Mouse (Mus musculus) T-cell, adult 2 months (primary cell): ENCODE measurements around the gene Cxcr5.

Experiments used
- DNase-seq: peaks from one replicate; pipeline ENCODE4 v3.0.0; 2022; ENCODE audit warnings: low spot score

Gene Cxcr5

DNA sequence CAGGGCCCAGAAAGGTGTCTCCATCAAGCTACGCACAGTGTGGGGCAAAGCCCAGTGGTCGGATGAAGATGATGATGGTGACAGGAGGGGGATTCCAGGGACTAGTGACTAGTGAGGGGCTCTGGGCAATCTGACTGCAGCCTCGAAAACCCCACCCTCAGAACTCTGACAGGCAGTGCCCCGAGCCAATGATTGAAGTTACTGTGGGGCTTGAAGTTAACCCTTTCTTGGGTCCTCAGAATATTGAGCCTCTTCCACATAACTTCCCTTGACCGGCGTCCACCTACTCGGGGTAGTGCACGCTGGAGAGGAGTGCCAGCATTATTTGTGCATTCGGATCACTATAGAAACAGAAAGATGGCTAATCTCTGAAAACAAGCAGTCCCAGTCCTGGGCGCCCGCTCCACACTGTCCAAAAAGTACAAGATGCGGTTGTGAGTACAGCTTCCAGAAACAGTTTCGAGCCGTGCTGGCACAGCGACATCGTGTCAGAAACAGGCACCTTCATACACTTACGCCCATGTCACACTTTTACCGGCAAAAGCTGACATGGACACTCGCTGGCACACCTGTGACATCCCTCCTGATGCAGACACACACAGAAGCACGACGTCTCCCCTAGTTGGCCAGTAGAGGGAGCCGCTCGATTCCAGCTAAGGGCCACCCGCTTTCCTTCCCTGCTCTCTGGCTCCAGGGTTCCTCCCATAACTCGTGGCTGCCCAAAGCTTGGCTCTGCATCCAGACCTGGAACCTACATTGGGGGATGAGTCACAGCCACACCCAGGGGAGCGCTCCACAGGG, 81.8 kb downstream of the Cxcr5 start:
- DNase-seq = peak; percentile 76

DNA sequence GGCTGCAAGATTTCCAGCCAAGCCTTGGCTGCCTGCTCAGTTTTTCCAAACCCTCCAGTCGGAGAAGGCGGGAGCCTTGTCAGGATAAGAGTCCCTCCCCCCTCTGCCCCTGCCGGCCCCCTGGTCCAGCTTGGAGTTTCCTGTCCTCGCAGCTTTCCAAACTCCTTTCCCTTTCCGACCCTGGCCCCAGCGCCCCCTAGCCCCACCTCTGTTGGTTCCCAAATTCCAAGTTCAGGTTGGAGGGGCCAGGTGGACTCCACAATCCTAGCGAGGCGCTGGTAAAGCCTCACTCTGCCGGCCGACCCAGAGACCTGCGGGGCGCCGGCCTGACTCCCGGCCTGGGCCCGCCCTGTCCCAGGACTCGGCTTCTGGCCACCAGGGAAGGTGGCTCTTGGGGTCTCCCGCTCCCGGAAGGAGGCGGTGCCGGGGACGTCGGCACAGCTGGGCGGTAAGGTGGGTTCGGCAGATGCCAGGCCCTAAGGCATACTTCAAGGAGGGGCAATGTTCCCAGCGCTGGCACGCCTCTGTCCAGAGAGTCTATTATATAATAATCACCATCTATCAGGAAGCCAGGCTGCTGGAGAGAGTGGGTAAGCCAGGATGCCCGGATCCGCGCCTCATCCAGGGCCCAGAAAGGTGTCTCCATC, 82.6 kb downstream of the Cxcr5 start:
- DNase-seq = no peak

DNA sequence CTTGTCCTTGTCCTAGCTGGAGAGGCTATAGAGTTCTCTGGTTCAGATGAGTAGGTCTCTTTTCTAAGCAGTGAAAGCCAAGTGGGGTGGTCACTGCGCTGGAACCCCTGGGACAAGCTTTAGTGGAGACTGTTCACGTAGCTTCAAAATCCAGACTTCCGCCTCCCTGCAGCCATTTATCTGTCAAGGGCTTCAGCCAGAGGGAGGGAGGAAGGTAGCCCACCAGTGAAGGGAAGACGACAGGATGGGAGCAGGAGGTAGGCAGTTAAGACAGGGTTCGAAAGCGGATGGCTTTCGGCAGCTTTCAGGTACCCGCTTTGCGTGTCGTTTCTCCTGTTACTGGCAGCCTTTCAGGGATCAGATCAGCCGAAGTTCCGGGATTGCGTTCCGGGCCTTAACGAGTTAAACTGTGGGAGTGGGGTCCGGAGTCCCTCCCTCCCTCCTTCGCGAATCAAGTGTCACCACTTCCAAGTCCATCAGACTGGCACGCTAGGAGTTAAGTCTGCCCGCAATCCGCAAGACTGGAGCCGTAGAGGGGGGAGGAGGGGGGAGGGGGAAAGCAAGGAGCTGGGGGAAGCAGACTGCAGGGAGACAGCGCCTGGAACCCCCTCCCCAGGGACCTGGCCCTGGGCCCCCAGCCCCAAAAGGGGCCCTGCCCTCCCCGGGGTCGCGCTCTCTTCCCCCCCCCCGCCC, 83.3 kb downstream of the Cxcr5 start:
- DNase-seq = no peak

GRCm38 (mm10) chr9:44477339-44478228, 84.1 kb downstream of the Cxcr5 start:
- DNase-seq = no peak

- no peak for DNase-seq
Observed at GRCm38 (mm10) chr9:44475936-44476335, 85.7 kb downstream of the Cxcr5 start.

DNA sequence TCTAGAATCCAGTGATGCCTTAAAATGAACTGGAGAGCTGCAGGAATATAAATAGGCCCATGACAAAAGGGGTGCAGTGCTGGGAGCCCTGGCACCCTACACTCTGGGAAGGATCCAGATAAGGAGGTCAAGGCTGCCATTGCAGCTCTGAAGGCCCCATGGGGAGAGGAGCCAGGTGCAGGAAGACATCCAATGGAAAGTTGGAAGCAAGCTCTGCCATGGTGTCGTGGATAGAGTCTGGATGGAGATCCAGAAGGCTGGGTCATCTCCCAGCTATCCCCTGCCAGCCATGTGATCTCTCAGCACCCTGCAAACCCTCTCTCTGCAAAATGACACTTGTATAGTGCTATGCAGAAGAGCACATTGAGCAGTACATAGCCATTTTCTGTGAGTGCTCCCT, 87.3 kb downstream of the Cxcr5 start:
- DNase-seq = no peak

DNA sequence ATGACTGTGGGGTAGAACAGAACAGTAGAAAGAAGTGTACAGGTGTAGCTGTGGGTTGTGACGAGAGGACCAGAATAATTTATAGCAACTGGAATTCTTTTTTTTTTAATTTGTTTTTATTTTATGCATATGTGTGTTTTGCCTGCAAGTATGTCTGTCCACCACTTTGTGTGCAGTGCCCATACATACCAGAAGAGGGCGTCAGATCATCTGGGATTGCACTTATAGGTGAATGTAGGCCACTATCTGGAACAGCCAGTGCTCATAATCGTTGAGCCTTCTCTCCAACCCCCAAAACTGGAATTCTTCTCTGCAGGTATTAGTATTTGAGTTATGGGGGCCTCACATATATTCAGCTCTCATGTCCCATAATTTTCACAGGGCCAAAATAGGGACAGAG, 88.5 kb downstream of the Cxcr5 start:
- no peak for DNase-seq

- no peak for DNase-seq
Observed at GRCm38 (mm10) chr9:44468800-44469199, 92.9 kb downstream of the Cxcr5 start.

DNA sequence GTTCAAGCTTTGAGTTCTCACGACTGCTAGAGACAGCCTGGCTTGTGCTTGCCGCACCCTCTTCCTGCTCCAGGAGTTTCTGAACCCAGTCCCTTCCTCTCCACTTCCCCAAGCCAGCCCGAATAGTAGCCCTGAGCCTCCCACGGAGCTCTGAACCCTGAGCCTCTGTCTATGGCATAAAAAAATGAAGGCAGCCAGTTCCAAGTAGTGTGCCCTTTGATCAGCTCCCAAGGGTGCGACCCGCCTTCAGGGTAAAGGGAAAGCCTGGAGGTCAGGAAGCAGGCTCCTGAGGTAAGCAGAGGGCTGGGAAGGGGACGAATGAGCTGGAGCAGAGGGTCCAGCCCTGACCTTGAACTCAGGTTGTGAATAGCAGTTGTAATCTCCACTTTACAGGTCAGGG, 93.5 kb downstream of the Cxcr5 start:
- DNase-seq = no peak

- no peak for DNase-seq
Observed at GRCm38 (mm10) chr9:44461950-44462349, 99.7 kb downstream of the Cxcr5 start.
